Mouse (Mus musculus): Measurements from ENCODE around the gene 1700001K19Rik.
"Not testable (repeated sequence)": the region's sequence is repeated elsewhere in the genome, so short reads cannot be mapped to it uniquely, and the experiment has no call there.

1700001K19Rik gene

DNA sequence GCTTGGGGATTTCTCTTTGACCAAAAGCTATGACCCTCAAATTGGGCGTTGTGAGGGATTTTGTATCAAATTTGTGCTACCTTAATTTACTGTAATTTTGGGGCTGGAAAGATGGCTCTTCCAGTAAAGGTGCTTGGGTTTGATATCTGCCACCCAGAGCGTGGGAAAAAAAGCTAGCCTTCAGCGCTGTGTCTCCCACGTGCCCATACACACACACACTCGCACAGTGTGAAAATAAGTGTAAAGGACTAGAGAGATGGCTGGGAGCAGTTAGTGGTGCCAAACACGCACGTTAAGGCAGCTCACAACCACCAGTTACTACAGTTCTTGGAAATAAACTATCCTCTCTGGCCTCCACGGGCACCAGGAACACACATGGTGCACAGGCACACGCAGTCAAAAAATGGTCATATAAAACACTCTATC, 14.6 kb upstream of the 1700001K19Rik start:
- intact Hi-C loops (cut with DNase I), result no loop called here

DNA sequence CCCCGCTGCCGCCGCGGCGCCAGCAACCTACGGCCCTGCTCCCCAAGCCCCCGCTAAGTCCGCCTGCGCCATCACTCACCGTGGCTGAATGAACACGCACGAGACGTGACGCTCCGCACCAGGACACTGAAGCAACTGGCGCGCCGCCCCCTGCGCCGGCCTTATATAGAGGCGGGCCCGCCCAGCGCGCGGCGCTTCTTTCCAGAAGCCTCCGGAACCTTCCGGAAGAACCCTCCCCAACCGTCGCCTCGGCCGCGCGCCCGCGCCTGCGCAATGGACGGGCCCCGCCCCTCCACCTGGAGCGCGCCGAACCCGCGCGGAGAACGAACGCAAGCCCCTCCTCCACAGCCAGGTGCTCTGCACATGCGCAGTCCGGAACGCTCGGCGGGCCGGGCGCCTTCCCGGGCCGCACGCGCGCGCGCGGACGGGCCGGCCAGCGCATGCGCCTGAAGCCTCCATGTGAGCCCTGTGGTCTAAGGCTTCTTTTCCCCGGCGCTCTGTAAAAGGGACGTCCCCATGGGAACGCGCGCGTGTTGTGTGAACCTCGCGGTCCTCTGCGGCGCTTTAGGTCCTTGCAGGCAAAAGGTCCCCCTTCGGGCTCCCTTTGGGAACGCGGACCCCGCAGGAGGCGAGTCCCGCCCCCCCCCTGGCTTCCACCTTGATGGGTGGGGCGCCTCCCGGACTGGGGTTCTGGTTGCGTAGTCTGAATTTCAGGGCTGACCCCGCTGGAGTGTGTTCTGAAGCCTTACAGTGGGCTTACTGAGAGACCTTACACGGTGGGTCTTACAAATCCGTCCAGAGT, 14.0 kb upstream of the 1700001K19Rik start:
- intact Hi-C loops (cut with DNase I), result no loop called here

GRCm38 (mm10) chr12:110695676-110696171, 13.3 kb upstream of the 1700001K19Rik start:
- intact Hi-C loops (cut with DNase I), result no loop called here

DNA sequence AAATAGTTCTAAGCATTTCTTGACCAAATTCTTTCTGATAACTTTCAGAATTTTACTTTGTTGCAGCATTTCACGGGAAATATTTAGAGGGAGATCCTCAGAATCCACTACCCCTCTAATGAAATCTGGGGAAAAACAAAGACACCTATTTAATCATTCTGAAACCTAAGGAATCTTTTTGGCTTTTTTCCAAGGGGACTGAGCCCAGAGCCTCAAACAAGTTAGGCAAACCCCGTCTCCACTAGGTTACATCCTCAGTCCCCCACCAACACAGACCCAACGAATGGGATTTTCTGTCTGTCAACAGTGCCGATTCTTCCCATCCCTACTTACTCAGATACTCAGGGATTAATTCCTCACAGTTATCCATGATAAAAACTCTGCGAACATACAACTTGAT, 11.0 kb upstream of the 1700001K19Rik start:
- intact Hi-C loops (cut with DNase I), result not testable (repeated sequence)

GRCm38 (mm10) chr12:110689919-110690643, 7.7 kb upstream of the 1700001K19Rik start:
- intact Hi-C loops (cut with DNase I), result no loop called here

DNA sequence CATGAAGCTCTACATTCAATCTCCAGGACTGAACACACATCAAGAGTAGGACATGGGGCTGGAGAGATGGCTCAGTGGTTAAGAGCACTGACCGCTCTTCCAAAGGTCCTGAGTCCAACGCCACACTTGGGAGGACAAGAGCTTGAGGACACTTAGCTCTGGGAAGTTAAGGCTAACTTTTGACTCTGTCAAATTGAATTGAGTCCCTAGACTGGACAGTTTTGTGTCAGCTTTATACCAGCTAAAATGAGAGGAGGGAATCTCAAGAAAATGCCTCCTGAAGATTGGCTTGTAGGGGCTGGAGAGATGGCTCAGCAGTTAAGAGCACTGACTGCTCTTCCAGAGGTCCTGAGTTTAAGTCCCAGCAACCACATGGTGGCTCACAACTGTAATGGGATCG, 6.5 kb upstream of the 1700001K19Rik start:
- intact Hi-C loops (cut with DNase I), result not testable (repeated sequence)

DNA sequence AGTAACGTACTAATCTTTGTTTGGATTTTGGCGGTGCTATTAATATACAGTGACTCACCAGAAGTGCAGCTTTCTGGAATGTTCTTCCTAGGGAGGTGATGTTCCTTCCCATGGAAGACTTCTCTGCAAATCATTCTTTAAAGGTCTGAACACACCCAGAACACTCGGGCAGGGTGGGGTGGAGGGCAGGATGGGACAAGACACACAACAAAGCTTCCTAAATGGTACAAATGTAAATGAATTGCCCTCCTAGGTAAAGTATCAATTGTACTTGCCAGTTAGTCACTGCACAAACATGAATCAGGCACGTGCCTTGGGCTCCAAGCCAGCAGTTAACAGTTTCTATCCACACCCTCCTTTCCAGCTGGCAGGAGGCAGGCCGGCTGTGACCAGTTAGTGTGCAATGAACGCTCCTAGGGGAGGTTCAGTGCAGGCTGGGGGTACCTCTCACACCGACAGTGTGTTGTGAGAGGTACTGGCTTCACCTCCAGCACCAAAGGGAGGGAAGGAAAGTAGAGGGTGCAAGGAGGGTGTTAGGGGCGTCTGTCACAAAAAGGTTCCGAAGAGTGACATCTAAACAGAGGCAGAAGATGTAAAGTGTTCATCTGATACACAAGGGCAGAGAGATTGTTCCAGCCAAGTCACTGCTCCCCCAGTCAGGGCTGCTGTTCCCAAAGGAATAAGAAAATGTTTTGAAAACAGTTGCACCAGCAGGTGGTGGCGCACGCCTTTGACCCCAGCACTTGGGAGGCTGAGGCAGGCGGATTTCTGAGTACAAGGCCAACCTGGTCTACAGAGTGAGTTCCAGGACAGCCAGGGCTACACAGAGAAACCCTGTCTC, 5.7 kb upstream of the 1700001K19Rik start:
- intact Hi-C loops (cut with DNase I), result no loop called here

DNA sequence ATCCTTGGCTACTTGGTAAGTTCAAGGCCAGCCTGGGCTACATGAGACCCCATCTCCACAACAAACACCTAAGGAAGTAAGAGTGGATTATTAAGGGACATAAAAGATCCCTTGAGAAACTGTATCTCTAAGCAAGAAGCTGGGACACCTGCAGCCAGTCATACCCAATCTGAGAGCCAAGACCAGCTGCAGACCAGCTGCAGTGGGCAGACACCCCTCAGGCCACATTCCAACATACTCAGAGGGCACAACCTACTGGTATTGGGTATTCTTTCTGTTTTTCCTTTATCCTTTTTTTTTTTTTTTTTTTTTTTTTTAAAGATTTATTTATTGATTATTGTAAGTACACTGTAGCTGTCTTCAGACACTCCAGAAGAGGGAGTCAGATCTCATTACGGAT, 1.2 kb upstream of the 1700001K19Rik start:
- intact Hi-C loops (cut with DNase I), result no loop called here

DNA sequence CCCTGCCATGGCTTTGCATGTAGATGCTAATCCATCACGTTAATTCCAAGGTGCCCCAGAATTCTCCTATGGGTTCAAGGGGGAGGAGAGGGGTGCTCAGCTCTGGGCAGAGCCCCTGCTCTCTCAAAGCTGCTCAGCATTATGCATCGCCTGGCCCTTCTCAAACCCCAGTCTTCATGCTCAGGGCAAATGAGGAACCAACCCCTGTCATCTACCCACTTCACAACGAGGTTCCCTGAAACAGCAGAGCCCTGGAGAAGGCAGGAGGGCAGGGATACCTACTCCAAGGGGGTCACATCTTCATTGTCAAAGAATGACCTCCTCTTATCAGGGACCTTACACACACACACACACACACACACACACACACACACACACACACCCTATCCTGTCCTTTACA, 541 bp downstream of the 1700001K19Rik start:
- intact Hi-C loops (cut with DNase I), result no loop called here

DNA sequence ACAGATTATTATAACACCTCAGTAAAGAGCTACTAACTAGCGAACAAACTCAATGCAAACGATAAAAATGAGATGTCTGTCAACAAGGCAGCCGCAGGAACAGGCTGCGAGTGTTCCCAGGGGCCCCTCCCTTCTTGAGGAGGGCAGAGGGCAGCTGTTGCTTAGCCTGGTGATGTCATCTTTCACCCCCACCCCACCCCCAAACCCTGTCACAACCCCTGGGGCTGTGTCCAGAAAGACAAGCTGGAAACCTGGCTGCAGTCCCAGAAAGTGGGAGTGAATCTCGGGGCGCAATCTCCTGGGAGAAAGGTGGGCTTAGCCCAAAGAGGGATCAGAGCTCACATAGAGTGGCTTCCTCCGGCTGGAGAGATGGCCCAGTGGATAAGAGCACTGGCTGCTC, 1.2 kb downstream of the 1700001K19Rik start:
- intact Hi-C loops (cut with DNase I), result no loop called here

GRCm38 (mm10) chr12:110674243-110674642, 8.2 kb downstream of the 1700001K19Rik start:
- intact Hi-C loops (cut with DNase I), result loop anchor here (5.0 kb wide), 1 partner anchor 62 kb away; no protein-coding TSS in a partner anchor

DNA sequence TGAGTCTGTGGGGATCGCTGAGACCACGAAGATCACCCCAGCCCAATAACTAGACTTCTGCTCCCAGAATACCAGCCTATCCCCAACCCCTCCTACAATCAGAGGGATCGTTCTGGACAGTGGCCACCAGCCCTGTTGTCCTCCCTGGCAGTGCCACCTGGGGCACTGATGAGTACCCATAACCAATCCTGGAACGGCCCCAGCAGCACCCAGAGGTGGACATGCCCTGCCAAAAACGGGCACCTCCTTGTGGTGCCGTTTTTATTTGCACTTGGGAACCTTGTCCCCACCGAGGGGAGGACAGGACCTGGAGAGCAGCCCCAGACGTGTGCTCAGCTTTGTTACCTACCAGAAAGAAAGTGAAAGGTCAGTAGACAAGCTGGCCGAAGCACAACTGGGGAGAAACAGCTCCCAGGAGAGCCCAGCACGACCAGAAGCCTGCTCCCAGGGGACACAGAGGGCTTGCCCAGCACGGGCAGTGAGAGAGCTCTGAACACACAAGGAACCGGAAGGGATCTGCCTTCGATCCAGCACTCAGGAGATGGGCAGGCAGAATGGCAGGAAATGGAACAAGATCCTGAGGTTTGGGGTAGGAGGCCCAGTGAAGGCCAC, 14.8 kb downstream of the 1700001K19Rik start:
- intact Hi-C loops (cut with DNase I), result no loop called here

- intact Hi-C loops (cut with DNase I), result no loop called here
Observed at GRCm38 (mm10) chr12:110661746-110662145, 20.7 kb downstream of the 1700001K19Rik start.

GRCm38 (mm10) chr12:110651464-110651863, 31.0 kb downstream of the 1700001K19Rik start:
- intact Hi-C loops (cut with DNase I), result no loop called here

DNA sequence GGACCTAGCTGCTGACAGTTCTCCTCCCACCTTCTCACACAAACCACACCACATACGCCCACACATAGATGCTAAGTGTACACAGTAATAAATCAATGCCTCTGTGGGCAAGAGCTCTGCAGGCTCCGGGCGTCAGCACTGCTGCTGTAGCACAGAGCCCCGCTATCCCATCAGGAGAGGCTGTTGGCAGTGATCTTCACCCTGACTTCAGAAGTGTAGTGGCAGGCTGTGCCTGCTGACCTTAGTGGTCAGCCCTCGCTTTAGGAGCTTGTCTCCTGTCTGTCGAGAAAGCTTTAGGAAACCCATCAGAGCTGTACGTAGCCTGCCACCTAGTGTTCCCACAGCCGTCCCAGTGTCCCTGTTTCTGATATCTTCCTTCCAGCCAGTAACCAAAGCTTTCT, 32.2 kb downstream of the 1700001K19Rik start:
- intact Hi-C loops (cut with DNase I), result no loop called here

- intact Hi-C loops (cut with DNase I), result no loop called here
Observed at GRCm38 (mm10) chr12:110637507-110638114, 44.8 kb downstream of the 1700001K19Rik start.

DNA sequence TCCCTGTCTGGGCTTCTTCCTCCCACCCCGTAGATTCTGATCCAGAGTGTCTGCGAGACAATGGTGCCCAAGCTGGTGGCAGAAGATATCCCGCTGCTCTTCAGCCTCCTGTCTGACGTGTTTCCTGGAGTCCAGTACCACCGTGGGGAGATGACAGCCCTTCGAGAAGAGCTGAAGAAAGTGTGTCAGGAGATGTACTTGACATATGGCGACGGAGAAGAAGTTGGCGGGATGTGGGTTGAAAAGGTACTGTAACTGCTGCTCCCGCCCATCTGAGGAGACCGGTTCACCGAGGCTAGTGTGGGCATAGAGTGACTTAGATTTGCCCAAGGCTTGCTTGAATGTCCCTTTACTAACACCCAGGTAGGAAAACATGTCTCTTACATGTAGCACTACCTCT, 46.1 kb downstream of the 1700001K19Rik start:
- intact Hi-C loops (cut with DNase I), result no loop called here

DNA sequence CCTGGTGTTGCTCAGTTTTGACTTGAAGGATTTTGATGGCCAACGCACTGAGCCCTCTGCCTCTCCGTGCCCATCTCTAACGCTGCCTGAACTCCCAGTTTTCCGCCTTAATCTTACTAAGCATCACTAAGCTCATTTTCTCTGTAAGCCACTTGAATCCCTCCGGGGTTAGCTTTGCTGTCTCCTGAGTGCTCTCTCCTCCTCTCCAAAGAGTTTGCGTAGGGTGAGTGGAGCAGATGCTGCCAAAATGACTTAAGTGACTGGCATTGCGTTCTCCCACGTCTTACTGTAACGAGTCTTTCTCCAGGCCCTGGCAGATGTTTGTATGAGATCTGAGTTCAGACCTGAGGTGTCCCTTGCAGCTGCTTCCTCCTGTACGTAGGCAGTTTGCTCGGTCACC, 52.4 kb downstream of the 1700001K19Rik start:
- intact Hi-C loops (cut with DNase I), result no loop called here

Measured in adrenal gland (tissue).